Mouse (Mus musculus): ENCODE measurements around the gene Col27a1. TPM values are rescaled to one million over a fixed set of nuclear protein-coding genes. Genes with fewer than 3 reads are reported as not detected.

Col27a1 gene
- total RNA-seq, 1 experiment, result 2.4 TPM

DNA sequence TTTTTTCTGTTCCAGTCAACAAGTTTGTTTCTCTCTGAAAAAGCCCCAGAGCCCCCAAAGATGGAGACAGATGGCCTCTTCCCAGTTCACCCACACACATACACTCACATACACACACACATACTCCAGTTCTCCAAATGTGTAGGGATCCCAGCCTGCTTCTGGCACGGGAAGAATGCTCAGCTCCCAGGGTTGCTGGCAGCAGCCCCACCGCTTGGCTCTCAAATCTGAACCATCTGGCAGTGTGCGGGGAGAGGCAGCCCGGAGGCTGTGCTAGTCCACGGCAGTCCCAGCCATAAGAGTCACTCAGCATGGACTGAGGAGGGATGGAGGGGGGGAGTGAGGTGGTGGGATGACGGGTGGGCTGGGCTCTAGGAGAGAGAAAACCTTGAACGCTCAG lies 77.3 kb downstream of the Col27a1 start:
- in situ Hi-C loops (cut with MboI; ENCODE audit: low sequenced_read_pairs in 2 of 2, unreplicated experiment in 2 of 2), result no loop called here
- no peaks in the 10 kb centered on the region for H3K4me1 ChIP-seq (ENCODE audit: control insufficient read depth in 2 of 2, insufficient read depth in 2 of 2, low read length in 2 of 2, poor library complexity in 1 of 2)
- no peaks in the 10 kb centered on the region for H3K9me3 ChIP-seq (ENCODE audit: control insufficient read depth, insufficient read depth, low read depth, low read length)
- no peaks in the 10 kb centered on the region for H3K36me3 ChIP-seq (ENCODE audit: control insufficient read depth, insufficient read depth, low read length, poor library complexity, severe bottlenecking)
- H3K9ac ChIP-seq (ENCODE audit: insufficient read depth, low read depth, low read length, poor library complexity, severe bottlenecking), result no peak overlapping the region
- no peak for DNase-seq (ENCODE audit: low read depth, low spot score)
- H3K4me3 ChIP-seq (ENCODE audit: insufficient read depth in 1 of 2, low read depth in 1 of 2, low read length in 2 of 2, poor library complexity in 1 of 2, severe bottlenecking in 1 of 2), result no peak overlapping the region
- TF ChIP-seq CHD2 (IDR thresholded peaks at IDR 0.05; ENCODE audit: low read depth, low read length) (no peak), MAFK (IDR thresholded peaks at IDR 0.05; ENCODE audit: insufficient read depth, low read depth, low read length) (no peak), ZC3H11A (IDR thresholded peaks at IDR 0.05; ENCODE audit: borderline replicate concordance, low read depth, low read length) (no peak), ZNF384 (IDR thresholded peaks at IDR 0.05; ENCODE audit: low read depth, low read length) (no peak), HCFC1 (IDR thresholded peaks at IDR 0.05; ENCODE audit: borderline replicate concordance, insufficient read depth, low read length) (no peak)
- no peak overlapping the region for H3K27ac ChIP-seq (ENCODE audit: insufficient read depth, low read depth, low read length, poor library complexity, severe bottlenecking)

DNA sequence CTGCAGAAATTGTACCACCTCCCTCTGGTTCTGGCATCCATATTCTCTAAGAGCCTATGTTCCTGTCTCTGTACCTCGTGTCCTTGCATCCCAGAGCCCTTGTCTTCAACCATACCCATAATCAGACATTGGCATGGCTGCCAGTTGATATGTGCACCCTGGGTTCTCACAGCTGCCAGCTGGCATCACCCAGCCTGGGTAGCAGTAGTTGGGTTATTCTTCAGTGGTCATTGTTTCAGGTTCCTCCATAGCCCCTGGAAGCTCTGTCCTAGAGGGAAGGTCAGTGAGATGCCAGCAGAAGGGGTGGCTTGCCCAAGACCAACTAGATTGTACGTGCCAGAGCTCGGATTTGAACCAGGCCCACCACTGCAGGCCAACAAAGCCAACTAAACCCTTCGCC lies 77.9 kb downstream of the Col27a1 start:
- no peaks in the 10 kb centered on the region for H3K36me3 ChIP-seq (ENCODE audit: control insufficient read depth, insufficient read depth, low read length, poor library complexity, severe bottlenecking)
- DNase-seq (ENCODE audit: low read depth, low spot score), result no peak
- in situ Hi-C loops (cut with MboI; ENCODE audit: low sequenced_read_pairs in 2 of 2, unreplicated experiment in 2 of 2), result no loop called here

DNA sequence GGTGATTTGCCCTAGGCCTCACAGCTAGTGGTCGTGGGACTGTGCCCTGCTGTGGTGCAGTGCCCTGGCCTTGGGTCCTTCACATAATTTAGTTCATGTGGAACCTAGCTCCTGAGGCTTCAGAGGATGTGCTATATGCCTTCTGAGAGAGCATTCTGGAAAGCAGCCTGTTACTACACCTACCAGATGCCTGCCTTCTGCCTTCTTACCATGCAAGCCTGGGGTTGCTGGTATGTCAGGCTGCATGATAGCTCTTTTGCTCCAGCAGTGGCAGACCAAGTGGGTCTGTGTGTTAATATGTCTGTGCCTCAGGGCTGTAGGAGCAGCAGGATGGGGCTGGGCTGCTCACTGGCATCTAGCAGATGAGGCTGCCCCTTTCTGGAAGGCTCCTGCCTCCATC lies 81.8 kb downstream of the Col27a1 start:
- no peaks in the 10 kb centered on the region for H3K4me1 ChIP-seq (ENCODE audit: control insufficient read depth in 2 of 2, insufficient read depth in 2 of 2, low read length in 2 of 2, poor library complexity in 1 of 2)
- no peak overlapping the region for H3K9ac ChIP-seq (ENCODE audit: insufficient read depth, low read depth, low read length, poor library complexity, severe bottlenecking)
- DNase-seq (ENCODE audit: low read depth, low spot score), result no peak
- no peak overlapping the region for H3K27ac ChIP-seq (ENCODE audit: insufficient read depth, low read depth, low read length, poor library complexity, severe bottlenecking)
- no peaks in the 10 kb centered on the region for H3K9me3 ChIP-seq (ENCODE audit: control insufficient read depth, insufficient read depth, low read depth, low read length)
- in situ Hi-C loops (cut with MboI; ENCODE audit: low sequenced_read_pairs in 2 of 2, unreplicated experiment in 2 of 2), result no loop called here
- H3K4me3 ChIP-seq (ENCODE audit: insufficient read depth in 1 of 2, low read depth in 1 of 2, low read length in 2 of 2, poor library complexity in 1 of 2, severe bottlenecking in 1 of 2), result no peak overlapping the region
- H3K36me3 ChIP-seq (ENCODE audit: control insufficient read depth, insufficient read depth, low read length, poor library complexity, severe bottlenecking), result no peaks in the 10 kb centered on the region
- TF ChIP-seq HCFC1 (IDR thresholded peaks at IDR 0.05; ENCODE audit: borderline replicate concordance, insufficient read depth, low read length), result no peak

More for the DNA sequence above, 77.9 kb downstream of the Col27a1 start:
- TF ChIP-seq ZNF384 (IDR thresholded peaks at IDR 0.05; ENCODE audit: low read depth, low read length), result no peak
- no peak for TF ChIP-seq HCFC1 (IDR thresholded peaks at IDR 0.05; ENCODE audit: borderline replicate concordance, insufficient read depth, low read length)
- TF ChIP-seq ZC3H11A (IDR thresholded peaks at IDR 0.05; ENCODE audit: borderline replicate concordance, low read depth, low read length), result no peak
- TF ChIP-seq CHD2 (IDR thresholded peaks at IDR 0.05; ENCODE audit: low read depth, low read length), result no peak
- no peak for TF ChIP-seq MAFK (IDR thresholded peaks at IDR 0.05; ENCODE audit: insufficient read depth, low read depth, low read length)
- no peak overlapping the region for H3K9ac ChIP-seq (ENCODE audit: insufficient read depth, low read depth, low read length, poor library complexity, severe bottlenecking)
- H3K4me3 ChIP-seq (ENCODE audit: insufficient read depth in 1 of 2, low read depth in 1 of 2, low read length in 2 of 2, poor library complexity in 1 of 2, severe bottlenecking in 1 of 2), result no peak overlapping the region
- H3K4me1 ChIP-seq (ENCODE audit: control insufficient read depth in 2 of 2, insufficient read depth in 2 of 2, low read length in 2 of 2, poor library complexity in 1 of 2), result no peaks in the 10 kb centered on the region
- H3K27ac ChIP-seq (ENCODE audit: insufficient read depth, low read depth, low read length, poor library complexity, severe bottlenecking), result no peak overlapping the region
- no peaks in the 10 kb centered on the region for H3K9me3 ChIP-seq (ENCODE audit: control insufficient read depth, insufficient read depth, low read depth, low read length)

DNA sequence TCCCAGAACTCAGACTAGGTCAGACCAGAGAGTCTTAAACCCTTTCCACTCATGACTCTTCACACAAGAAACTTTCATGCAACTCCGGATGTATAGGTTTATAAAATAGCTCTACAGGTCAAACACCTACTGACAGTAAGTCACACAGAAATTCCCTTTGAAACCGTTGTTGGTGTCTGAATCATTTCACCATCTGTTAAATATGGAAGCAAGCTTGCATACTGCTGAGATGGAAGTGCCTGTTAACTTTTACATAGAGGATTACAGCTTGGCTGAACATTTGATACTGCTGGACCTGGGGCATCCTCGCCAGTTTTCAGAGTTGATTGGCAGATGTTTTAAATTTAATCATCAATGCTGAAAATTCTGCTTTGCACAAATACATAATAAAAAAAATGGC lies 82.5 kb downstream of the Col27a1 start:
- in situ Hi-C loops (cut with MboI; ENCODE audit: low sequenced_read_pairs in 2 of 2, unreplicated experiment in 2 of 2), result no loop called here

DNA sequence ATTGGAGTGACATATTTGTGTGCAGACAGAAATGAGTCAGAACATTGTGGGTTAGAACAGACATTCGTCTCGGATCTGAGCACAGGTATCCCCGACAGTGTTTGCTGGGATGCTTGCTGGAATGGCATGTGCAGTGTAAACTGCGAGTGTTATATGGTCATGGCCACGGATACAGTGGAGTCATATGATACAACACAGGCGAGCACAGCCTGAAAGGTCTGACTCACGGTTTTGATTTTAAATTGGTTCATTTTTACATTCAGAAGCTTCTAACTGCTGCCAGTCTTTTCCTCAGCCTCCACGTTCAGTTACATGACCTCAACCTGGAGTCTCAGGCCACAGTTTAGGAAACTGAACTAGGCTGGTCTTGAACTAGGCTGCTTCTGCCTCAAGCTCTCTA lies 83.1 kb downstream of the Col27a1 start:
- H3K4me3 ChIP-seq (ENCODE audit: insufficient read depth in 1 of 2, low read depth in 1 of 2, low read length in 2 of 2, poor library complexity in 1 of 2, severe bottlenecking in 1 of 2), result no peak overlapping the region
- no peaks in the 10 kb centered on the region for H3K9me3 ChIP-seq (ENCODE audit: control insufficient read depth, insufficient read depth, low read depth, low read length)
- no peak for DNase-seq (ENCODE audit: low read depth, low spot score)
- TF ChIP-seq CHD2 (IDR thresholded peaks at IDR 0.05; ENCODE audit: low read depth, low read length), result no peak
- no peaks in the 10 kb centered on the region for H3K4me1 ChIP-seq (ENCODE audit: control insufficient read depth in 2 of 2, insufficient read depth in 2 of 2, low read length in 2 of 2, poor library complexity in 1 of 2)
- no peaks in the 10 kb centered on the region for H3K36me3 ChIP-seq (ENCODE audit: control insufficient read depth, insufficient read depth, low read length, poor library complexity, severe bottlenecking)
- H3K9ac ChIP-seq (ENCODE audit: insufficient read depth, low read depth, low read length, poor library complexity, severe bottlenecking), result no peak overlapping the region
- no peak overlapping the region for H3K27ac ChIP-seq (ENCODE audit: insufficient read depth, low read depth, low read length, poor library complexity, severe bottlenecking)
- in situ Hi-C loops (cut with MboI; ENCODE audit: low sequenced_read_pairs in 2 of 2, unreplicated experiment in 2 of 2), result no loop called here

More for the DNA sequence above, 82.5 kb downstream of the Col27a1 start:
- TF ChIP-seq CHD2 (IDR thresholded peaks at IDR 0.05; ENCODE audit: low read depth, low read length) (no peak), ZNF384 (IDR thresholded peaks at IDR 0.05; ENCODE audit: low read depth, low read length) (no peak), MAFK (IDR thresholded peaks at IDR 0.05; ENCODE audit: insufficient read depth, low read depth, low read length) (no peak), HCFC1 (IDR thresholded peaks at IDR 0.05; ENCODE audit: borderline replicate concordance, insufficient read depth, low read length) (no peak), ZC3H11A (IDR thresholded peaks at IDR 0.05; ENCODE audit: borderline replicate concordance, low read depth, low read length) (no peak)
- Histone ChIP-seq H3K9me3 (ENCODE audit: control insufficient read depth, insufficient read depth, low read depth, low read length) (no peaks in the 10 kb centered on the region), H3K9ac (ENCODE audit: insufficient read depth, low read depth, low read length, poor library complexity, severe bottlenecking) (no peak overlapping the region), H3K4me3 (ENCODE audit: insufficient read depth in 1 of 2, low read depth in 1 of 2, low read length in 2 of 2, poor library complexity in 1 of 2, severe bottlenecking in 1 of 2) (no peak overlapping the region), H3K36me3 (ENCODE audit: control insufficient read depth, insufficient read depth, low read length, poor library complexity, severe bottlenecking) (no peaks in the 10 kb centered on the region), H3K4me1 (ENCODE audit: control insufficient read depth in 2 of 2, insufficient read depth in 2 of 2, low read length in 2 of 2, poor library complexity in 1 of 2) (no peaks in the 10 kb centered on the region), H3K27ac (ENCODE audit: insufficient read depth, low read depth, low read length, poor library complexity, severe bottlenecking) (no peak overlapping the region)
- no peak for DNase-seq (ENCODE audit: low read depth, low spot score)
